Mouse (Mus musculus) stomach, embryonic 15.5 days (tissue): ENCODE results near the gene Nedd8. TPM values are rescaled to one million over a fixed set of nuclear protein-coding genes. Genes with fewer than 3 reads are reported as not detected.

Experiments
- ATAC-seq: fragments of 200-750 bp; cut with Nextera tagmentation; 2 replicates; pipeline ENCODE4 v1.8.0; 2017; ENCODE audit warnings: low read depth, moderate number of reproducible peaks, moderate TSS enrichment; ENCODE audit not compliant: insufficient read depth, low FRiP score
- H3K27ac ChIP-seq: fragments of 300-500 bp; sonication (generic); 2 replicates; pipeline ENCODE4 v1.5.1; 2015; ENCODE audit warnings: mild to moderate bottlenecking, inconsistent platforms
- H3K27me3 ChIP-seq: fragments of 300-500 bp; sonication (generic); replicated peaks from 2 replicates; pipeline ENCODE4 v1.6.1; 2015; ENCODE audit warnings: inconsistent platforms
- H3K36me3 ChIP-seq: fragments of 300-500 bp; sonication (generic); 2 replicates; pipeline ENCODE4 v1.6.1; 2015; ENCODE audit warnings: inconsistent platforms
- H3K4me1 ChIP-seq: fragments of 300-500 bp; sonication (generic); 2 replicates; pipeline ENCODE4 v1.6.1; 2015; ENCODE audit warnings: inconsistent platforms
- H3K4me2 ChIP-seq: fragments of 300-500 bp; sonication (generic); 2 replicates; pipeline ENCODE4 v1.6.1; 2015; ENCODE audit warnings: mild to moderate bottlenecking, inconsistent platforms
- H3K4me3 ChIP-seq: fragments of 300-500 bp; sonication (generic); replicated peaks from 2 replicates; pipeline ENCODE4 v1.5.1; 2015; ENCODE audit warnings: inconsistent platforms
- H3K9ac ChIP-seq: fragments of 300-500 bp; sonication (generic); 2 replicates; pipeline ENCODE4 v1.6.1; 2015; ENCODE audit warnings: inconsistent platforms
- H3K9me3 ChIP-seq: fragments of 300-500 bp; sonication (generic); 2 replicates; pipeline ENCODE4 v1.6.1; 2016; ENCODE audit warnings: inconsistent platforms
- WGBS: fragments of 180-500 bp; shearing (Covaris S2); methylation state at CpG from one replicate; pipeline ENCODE4 v1.1.7; 2015; 5-methylcytosine and 5-hydroxymethylcytosine counted together
- polyA plus RNA-seq: library from polyadenylated mRNA; unstranded; fragments of >200 nt; fragmentation: Nextera tagmentation; extraction: Ambion mirVana; gene quantifications from 2 replicates; pipeline ENCODE4 v1.2.1, GENCODE M21; 2015

The Nedd8 gene
- polyA plus RNA-seq, 1 experiment from 2014 or later = 515 TPM

DNA sequence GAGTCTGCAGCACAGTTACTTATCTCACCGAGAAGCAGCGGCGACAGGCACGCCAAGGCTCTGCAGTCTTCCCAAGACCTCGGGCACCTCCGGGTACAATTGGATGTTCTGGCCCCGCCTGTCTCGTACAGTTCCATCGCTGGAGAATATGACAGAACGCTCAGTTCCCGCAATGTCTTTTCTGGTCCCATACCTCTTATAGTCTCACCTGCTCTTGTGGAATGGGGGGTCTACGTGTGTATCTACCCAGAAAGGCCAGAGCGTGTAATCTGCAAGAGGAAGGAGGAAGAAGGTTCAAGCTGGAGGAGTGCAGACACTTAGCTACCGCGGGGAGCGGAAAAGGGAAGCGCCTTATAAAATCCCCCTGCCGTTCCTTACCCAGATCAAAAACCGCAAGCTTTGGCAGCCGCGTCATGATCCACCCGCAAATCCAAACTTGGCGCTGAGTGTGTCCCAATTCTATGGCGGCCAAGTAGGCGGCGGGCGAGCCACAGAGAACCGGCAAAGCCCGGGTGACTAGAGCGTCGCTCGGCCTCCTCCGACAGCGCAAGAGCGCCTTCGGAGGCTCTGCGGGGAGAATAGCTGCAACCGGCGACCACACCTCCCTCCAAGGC is 11.9 kb downstream of the Nedd8 start, which contains the start of gene Mdp1:
Gene Mdp1, minus strand, starts transcription at position 549 of the 614 bp plus-strand sequence.
- Histone ChIP-seq H3K4me1 (peaks cover 5% of the 10 kb centered on the region; the same call in 1 of the 2 replicates), H3K4me2 (peak within 1 kb of the TSS; percentile 53), H3K27me3 (no peaks in the 10 kb centered on the region), H3K4me3 (peak within 1 kb of the TSS; percentile 71), H3K36me3 (peaks cover 7% of the 10 kb centered on the region), H3K27ac (peak within 1 kb of the TSS; percentile 57), H3K9me3 (no peaks in the 10 kb centered on the region), H3K9ac (peak within 1 kb of the TSS; percentile 69)
- peak; percentile 92 for ATAC-seq
- under 1% methylated on average over 39 of the region's 39 CpGs for WGBS

DNA sequence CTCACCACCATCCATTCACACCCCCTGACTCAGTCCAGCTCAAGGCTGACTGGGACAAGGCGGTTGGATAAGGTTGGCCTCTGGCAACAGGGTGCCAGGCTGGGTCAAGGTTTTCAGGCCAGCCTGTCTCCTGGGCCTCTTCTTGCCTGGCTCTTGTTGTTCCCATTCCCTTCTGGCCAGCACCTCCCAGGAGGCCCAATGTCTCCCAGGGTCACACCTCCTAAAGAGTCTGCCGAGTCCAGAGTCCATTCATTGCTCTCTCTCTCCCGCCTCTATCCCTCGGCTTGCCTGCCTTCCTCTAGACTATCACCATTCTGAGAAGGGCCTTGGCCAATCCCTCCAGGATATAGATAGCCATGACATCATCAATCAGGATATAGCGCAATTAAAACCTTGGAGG is 13.9 kb downstream of the Nedd8 start:
- no peaks in the 10 kb centered on the region for H3K27me3 ChIP-seq
- no peaks in the 10 kb centered on the region for H3K9me3 ChIP-seq
- H3K4me1 ChIP-seq = peaks cover 5% of the 10 kb centered on the region; the same call in 1 of the 2 replicates
- ATAC-seq = 0 out of 2 replicates have a peak, but pooled peaks have one; percentile 8
- no peak overlapping the region for H3K27ac ChIP-seq
- H3K4me3 ChIP-seq = no peak overlapping the region
- 92% methylated on average over 5 of the region's 5 CpGs for WGBS
- H3K36me3 ChIP-seq = peaks cover 3% of the 10 kb centered on the region; the same call in 1 of the 2 replicates
- no peak overlapping the region for H3K4me2 ChIP-seq
- H3K9ac ChIP-seq = no peak overlapping the region

DNA sequence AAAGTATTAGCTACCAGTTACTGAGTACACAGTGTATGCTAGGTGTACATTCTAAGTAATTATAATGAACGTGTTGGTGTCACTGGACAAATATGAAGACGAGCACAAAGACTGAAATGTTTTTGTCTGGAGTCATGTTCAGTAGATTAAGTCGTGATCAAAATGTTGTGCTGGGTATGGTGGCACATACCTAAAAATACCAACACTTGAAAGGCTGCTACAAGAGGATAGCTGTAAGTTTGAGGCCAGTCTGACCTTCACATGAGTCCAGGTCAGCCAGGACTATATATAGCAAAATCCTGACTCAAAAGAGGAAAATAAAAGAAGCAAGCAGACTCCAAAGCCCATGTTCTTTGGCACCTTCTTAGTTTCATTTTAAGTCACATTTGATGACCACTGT is 15.0 kb downstream of the Nedd8 start:
- Histone ChIP-seq H3K9me3 (no peaks in the 10 kb centered on the region), H3K36me3 (no peaks in the 10 kb centered on the region; the same call in 1 of the 2 replicates), H3K9ac (no peak overlapping the region), H3K4me2 (no peak overlapping the region), H3K4me3 (no peak overlapping the region), H3K27me3 (no peaks in the 10 kb centered on the region), H3K4me1 (peaks cover 5% of the 10 kb centered on the region; the same call in 1 of the 2 replicates), H3K27ac (no peak overlapping the region)
- 80% methylated on average over 3 of the region's 3 CpGs for WGBS
- no peak for ATAC-seq

DNA sequence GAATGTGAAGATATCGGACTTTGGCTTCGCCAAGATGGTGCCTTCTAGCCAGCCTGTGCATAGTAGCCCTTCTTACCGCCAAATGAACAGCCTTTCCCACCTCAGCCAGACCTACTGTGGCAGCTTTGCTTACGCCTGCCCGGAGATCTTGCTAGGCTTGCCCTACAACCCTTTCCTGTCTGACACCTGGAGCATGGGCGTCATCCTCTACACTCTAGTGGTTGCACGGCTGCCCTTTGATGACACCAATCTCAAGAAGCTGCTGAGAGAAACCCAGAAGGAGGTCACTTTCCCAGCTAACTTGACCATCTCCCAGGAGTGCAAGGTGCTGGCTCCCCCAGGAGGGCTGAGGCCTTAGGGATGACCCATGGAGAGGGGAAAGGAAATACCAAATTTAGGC is 20.4 kb downstream of the Nedd8 start:
- ATAC-seq = no peak
- WGBS = 87% methylated on average over 7 of the region's 7 CpGs
- H3K27me3 ChIP-seq = no peaks in the 10 kb centered on the region

DNA sequence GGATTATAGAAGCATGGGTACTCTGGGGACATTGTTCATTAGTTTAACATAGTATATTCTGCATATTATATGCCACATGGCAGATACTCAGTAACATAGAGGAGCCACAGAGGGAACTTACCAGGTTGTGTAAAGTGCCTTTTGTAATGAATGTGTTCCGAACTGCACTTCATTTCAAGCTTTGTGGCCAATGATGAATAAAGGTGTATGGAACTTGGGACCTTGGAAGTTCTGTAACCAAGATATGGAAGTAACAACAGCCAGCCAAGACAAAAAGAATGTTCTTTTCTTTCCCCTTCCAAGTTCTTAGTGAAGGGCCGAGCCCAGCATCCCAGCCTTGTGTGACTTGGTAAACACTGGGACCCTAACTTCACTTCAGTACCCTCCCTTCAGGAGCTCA is 22.0 kb downstream of the Nedd8 start, which contains the start of gene Tssk4:
Gene Tssk4, plus strand, starts transcription at position 301 of the 400 bp plus-strand sequence.
- H3K4me1 ChIP-seq = peaks cover 6% of the 10 kb centered on the region
- no peaks in the 10 kb centered on the region for H3K9me3 ChIP-seq
- no peaks in the 10 kb centered on the region for H3K36me3 ChIP-seq
- H3K9ac ChIP-seq = no peak within 1 kb of the TSS
- no peak within 1 kb of the TSS for H3K27ac ChIP-seq
- 93% methylated on average over 2 of the region's 2 CpGs for WGBS
- H3K27me3 ChIP-seq = no peaks in the 10 kb centered on the region
- no peak for ATAC-seq
- no peak within 1 kb of the TSS for H3K4me2 ChIP-seq
- no peak within 1 kb of the TSS for H3K4me3 ChIP-seq

More for the DNA sequence above, 20.4 kb downstream of the Nedd8 start:
- no peaks in the 10 kb centered on the region for H3K36me3 ChIP-seq
- H3K4me2 ChIP-seq = no peak overlapping the region
- H3K4me3 ChIP-seq = no peak overlapping the region
- no peak overlapping the region for H3K27ac ChIP-seq
- no peaks in the 10 kb centered on the region for H3K9me3 ChIP-seq
- no peak overlapping the region for H3K9ac ChIP-seq
- H3K4me1 ChIP-seq = no peaks in the 10 kb centered on the region

DNA sequence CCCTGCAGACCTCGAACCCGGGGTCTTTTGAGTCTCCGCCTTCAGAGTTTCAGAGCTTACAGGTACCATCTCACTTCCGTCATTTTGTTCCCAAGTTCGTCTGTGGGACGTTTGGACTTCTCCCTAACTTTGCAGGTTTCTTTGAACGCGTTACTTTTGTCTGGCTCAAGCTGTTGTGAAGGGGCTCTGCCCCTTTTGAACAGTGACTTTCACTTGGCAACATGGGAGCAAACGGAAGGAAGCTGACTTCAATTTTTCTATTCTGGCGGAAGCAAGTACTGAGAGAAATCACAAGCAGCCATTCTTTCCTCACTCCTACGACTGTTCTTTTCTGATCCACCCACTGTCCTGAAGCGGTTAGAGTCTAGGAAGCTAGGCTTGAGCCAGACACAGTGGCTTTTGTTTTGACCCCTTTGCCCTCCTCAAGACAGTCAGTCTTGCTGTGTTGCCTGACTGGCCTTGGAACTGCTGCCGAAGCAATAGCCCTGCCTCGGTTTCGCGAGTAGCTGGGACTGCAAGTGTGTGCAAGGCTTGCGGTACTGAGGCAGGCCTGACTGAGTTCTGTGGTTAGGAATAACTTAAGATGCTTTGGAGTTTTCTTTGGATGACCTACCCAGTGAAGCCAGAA is 27.5 kb downstream of the Nedd8 start:
- ATAC-seq = no peak
- Histone ChIP-seq H3K36me3 (peaks cover 15% of the 10 kb centered on the region; the same call in 1 of the 2 replicates), H3K4me3 (peak overlapping the region; percentile 96), H3K4me2 (peak overlapping the region; percentile 74), H3K9ac (peak overlapping the region; percentile 99; the same call in 1 of the 2 replicates), H3K4me1 (peaks cover 20% of the 10 kb centered on the region), H3K27me3 (no peaks in the 10 kb centered on the region), H3K9me3 (no peaks in the 10 kb centered on the region), H3K27ac (peak overlapping the region; percentile 96; the same call in 1 of the 2 replicates)
- 19% methylated on average over 17 of the region's 17 CpGs for WGBS

DNA sequence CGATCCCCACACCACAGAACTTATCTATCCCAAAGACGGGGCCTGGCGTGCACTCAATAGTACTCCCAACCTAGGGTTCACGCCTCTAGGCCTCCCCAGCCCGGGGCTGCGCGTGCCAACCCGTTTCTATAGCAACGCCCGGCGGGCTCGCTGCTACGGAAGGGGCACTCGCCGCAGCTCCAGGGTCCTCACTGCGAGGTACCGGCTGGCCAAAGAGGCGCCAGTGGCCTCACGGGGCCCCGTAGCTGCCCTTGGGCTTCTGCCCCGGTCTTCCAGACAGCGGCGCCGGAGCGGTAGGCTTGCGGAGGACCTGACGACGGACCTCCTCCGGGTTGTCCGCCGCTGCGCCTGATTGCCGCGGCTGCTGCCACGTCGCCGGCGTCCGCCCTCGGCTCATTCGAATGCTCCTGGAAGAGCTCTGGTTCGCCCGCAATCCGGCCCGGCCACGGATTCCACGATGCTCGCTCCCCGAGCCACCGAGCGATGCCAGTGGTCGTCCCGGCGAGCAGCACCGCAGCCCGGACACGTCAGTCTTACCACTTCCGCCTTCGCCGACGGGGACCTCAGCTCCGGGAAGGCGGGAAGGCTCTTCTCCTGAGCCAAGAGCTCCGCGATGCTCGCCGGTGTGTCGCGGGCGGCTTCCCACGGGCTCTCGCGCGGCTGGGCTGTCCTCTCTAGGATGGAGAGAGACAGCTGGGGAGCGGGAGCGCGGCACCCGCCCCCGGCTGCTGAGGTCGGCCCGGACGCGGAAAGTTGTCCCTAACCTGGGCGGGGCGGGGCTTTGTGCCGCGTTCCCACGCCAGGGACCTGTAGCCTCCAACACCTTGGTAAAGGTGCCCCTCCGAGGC is 28.6 kb downstream of the Nedd8 start, which contains the start of gene Tm9sf1:
Gene Tm9sf1, minus strand, starts transcription at position 747 of the 848 bp plus-strand sequence.
- Histone ChIP-seq H3K27ac (peak within 1 kb of the TSS; percentile 96), H3K9ac (peak within 1 kb of the TSS; percentile 99), H3K4me1 (peaks cover 20% of the 10 kb centered on the region), H3K27me3 (no peaks in the 10 kb centered on the region), H3K4me3 (peak within 1 kb of the TSS; percentile 96), H3K4me2 (peak within 1 kb of the TSS; percentile 74), H3K9me3 (no peaks in the 10 kb centered on the region), H3K36me3 (peaks cover 24% of the 10 kb centered on the region; the same call in 1 of the 2 replicates)
- under 1% methylated on average over 89 of the region's 89 CpGs for whole genome bisulfite sequencing
- peak; percentile 82 for ATAC-seq

DNA sequence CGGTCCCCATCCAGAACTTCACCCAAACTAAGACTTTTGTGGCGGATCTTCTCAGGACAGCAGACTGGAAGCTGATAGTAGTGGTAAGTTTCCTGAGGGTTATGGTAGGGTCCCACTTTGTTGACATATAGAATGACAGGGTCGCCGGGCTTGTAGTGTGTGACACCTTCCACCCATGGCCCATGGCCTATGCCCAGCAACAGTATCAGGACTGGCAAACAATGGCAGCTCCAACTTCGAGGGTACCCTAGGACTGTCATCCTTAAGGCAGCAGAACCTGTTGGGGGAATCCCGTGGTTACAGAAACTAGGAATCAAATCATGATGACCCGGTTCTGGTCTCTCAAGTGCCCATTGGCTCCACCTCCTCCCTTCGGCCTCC is 29.3 kb downstream of the Nedd8 start:
- Histone ChIP-seq H3K27ac (peak overlapping the region; percentile 96), H3K4me1 (peaks cover 20% of the 10 kb centered on the region), H3K4me2 (peak overlapping the region; percentile 74), H3K9ac (peak overlapping the region; percentile 99), H3K4me3 (peak overlapping the region; percentile 96), H3K36me3 (peaks cover 29% of the 10 kb centered on the region; the same call in 1 of the 2 replicates), H3K9me3 (no peaks in the 10 kb centered on the region), H3K27me3 (no peaks in the 10 kb centered on the region)
- peak; percentile 7; the same call in 1 of the 2 replicates for ATAC-seq
- WGBS = 19% methylated on average over 8 of the region's 8 CpGs

DNA sequence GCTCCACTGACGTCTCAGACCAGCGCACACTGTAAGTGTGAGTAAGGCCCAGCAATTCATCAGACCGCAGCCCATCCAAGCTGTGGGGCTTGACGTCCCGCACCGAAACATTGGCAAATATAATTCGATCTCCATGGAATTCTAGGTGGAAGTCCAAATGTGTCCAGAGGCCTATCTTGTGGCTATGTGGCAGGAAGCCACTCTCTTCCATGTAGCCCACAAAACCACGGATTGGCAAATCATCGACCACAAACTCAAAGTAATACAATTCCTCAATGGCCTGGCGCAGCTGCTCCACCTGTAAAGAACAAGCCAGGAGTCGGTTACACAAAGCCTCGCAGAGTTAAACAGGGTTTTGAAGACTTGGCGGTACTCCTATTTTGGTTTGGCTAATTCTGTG is 30.6 kb downstream of the Nedd8 start:
- H3K9ac ChIP-seq = no peak overlapping the region
- 92% methylated on average over 13 of the region's 13 CpGs for WGBS
- peaks cover 20% of the 10 kb centered on the region for H3K4me1 ChIP-seq
- H3K36me3 ChIP-seq = peaks cover 31% of the 10 kb centered on the region; the same call in 1 of the 2 replicates
- H3K27ac ChIP-seq = no peak overlapping the region
- no peak for ATAC-seq
- H3K9me3 ChIP-seq = no peaks in the 10 kb centered on the region
- H3K27me3 ChIP-seq = no peaks in the 10 kb centered on the region
- no peak overlapping the region for H3K4me3 ChIP-seq
- H3K4me2 ChIP-seq = no peak overlapping the region

DNA sequence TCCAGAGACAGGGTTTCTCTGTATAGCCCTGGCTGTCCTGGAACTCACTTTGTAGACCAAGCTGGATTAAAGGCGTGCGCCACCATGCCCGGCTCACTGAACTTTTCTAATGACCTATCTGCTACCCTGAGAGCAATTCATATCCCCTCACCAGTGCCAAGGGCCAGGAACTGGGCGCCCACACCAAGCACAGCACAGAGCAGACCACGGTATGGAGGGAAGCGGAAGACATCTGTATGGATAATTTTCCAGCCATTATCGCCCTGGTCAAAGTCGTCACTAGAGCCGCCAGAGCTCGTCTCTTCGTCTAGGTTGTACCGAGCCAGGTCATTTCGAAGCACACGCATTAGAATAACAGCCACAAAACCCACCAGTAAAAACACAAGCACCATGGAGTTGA is 31.1 kb downstream of the Nedd8 start:
- no peaks in the 10 kb centered on the region for H3K27me3 ChIP-seq
- no peaks in the 10 kb centered on the region for H3K9me3 ChIP-seq
- peaks cover 20% of the 10 kb centered on the region for H3K4me1 ChIP-seq
- ATAC-seq = no peak
- H3K4me3 ChIP-seq = no peak overlapping the region
- no peak overlapping the region for H3K27ac ChIP-seq
- H3K9ac ChIP-seq = no peak overlapping the region
- peaks cover 31% of the 10 kb centered on the region; the same call in 1 of the 2 replicates for H3K36me3 ChIP-seq
- no peak overlapping the region for H3K4me2 ChIP-seq
- 96% methylated on average over 14 of the region's 14 CpGs for WGBS

DNA sequence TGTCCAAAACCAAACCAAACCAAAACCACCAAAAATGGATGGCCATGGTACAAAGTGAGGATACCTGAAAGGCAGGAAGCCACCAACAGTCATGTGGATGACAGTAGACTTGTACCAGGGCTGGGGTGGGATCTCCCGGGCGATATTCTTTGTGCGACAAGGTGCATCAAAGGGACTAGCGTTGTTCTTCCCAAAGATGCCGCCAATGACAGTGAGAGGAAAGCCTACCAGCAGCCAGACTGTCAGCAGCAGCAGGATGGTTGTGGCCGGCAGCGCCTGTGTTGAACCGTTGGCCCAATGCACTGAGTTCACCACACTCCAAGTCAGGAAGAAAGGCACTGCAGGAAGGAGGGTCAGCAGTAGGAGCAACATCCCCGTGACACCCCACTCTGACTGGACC is 34.1 kb downstream of the Nedd8 start, which contains the start of gene Gm49378:
Gene Gm49378, minus strand, starts transcription at position 101 of the 400 bp plus-strand sequence.
- WGBS = 92% methylated on average over 9 of the region's 9 CpGs
- Histone ChIP-seq H3K36me3 (peaks cover 46% of the 10 kb centered on the region), H3K4me1 (peaks cover 18% of the 10 kb centered on the region; the same call in 1 of the 2 replicates), H3K4me3 (no peak within 1 kb of the TSS), H3K4me2 (no peak within 1 kb of the TSS), H3K9me3 (no peaks in the 10 kb centered on the region), H3K9ac (no peak within 1 kb of the TSS), H3K27me3 (no peaks in the 10 kb centered on the region), H3K27ac (no peak within 1 kb of the TSS)
- no peak for ATAC-seq
